Mouse (Mus musculus) liver, postnatal 0 days (tissue): ENCODE measurements at regions not wholly inside any gene's neighbourhood (a gene's known extent, or its start where the extent isn't known, plus 50 kb on each side); places are given as distances from the start of the nearest gene placed in this dataset.

Experiments used
- CTCF ChIP-seq: sonication (generic); IDR thresholded peaks from 2 replicates; pipeline ENCODE4 v1.5.1; 2016; ENCODE audit warnings: antibody characterized with exemption, low read depth
- EP300 ChIP-seq: IDR thresholded peaks from 2 replicates; pipeline ENCODE4 v1.6.1; 2016; ENCODE audit warnings: antibody characterized with exemption, low read depth, mild to moderate bottlenecking

- TF ChIP-seq CTCF (no peak), EP300 (no peak)
Measured at GRCm38 (mm10) chr1:80021866-80022265, 160.9 kb upstream of the Serpine2 start.
